Mouse (Mus musculus): ENCODE measurements around the gene Car2.
A peak's percentile ranks its signal among the peaks of the same experiment; 100 is the strongest.

Gene Car2

DNA sequence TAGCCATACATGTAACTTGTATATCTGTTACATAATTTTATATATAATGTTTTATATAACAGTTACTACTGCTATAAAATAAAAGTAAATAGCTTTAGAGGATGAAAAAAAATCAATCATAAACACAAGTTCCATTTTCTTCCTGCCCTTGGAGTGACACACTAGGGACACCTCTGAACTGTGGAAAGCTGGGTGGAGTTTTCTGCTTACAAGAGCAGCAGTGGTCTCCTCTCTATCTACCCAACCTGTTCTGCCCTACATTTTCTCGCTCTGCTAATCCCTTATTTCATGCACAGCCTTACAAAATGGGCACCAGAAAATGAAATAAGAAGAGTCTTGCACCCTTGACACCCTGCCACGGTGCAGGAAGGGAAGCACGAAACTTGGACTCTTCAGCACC, 6.8 kb upstream of the Car2 start:
- DNase-seq, result no peak

DNA sequence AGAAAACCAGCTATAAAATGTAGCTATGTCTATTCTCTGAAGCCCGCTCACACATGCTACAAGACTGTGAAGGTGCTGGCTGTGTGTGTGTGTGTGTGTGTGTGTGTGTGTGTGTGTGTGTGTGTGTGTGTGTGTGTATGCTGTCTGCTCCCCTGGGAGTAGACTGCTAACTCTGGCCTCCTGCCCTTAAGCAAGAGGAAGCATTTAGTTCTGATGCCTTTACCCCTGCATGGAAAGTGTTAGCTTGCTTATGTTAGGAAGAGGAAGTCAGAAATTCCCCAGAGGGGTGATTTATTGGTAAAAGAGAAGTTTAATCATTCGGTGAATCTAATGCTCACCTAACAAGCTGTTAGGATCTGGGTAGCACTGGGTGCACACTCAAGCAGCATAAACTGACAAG, 5.8 kb upstream of the Car2 start:
- no peak for DNase-seq

GRCm38 (mm10) chr3:14882005-14882404, 4.1 kb upstream of the Car2 start:
- DNase-seq, result no peak

GRCm38 (mm10) chr3:14882756-14883155, 3.3 kb upstream of the Car2 start:
- no peak for DNase-seq

DNA sequence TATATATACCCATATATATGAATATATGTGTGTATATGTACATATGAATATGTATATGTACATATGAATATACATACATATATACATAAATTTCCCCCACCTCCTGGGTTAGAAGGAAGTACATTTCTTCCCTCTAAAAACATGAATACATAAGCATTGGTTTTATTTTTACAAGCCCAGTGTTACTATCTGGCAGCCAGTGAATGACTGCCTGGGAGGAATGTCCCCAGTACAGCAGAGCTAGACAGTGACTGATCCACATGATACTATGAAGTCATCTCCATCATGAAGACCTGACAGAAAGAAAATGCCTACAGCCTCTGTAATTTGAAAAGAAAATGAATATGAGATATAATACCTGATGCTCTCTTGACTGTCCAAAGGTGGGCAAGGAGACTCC, 1.2 kb upstream of the Car2 start:
- no peak for DNase-seq

GRCm38 (mm10) chr3:14887134-14887666, 1.1 kb downstream of the Car2 start:
- DNase-seq, result no peak

DNA sequence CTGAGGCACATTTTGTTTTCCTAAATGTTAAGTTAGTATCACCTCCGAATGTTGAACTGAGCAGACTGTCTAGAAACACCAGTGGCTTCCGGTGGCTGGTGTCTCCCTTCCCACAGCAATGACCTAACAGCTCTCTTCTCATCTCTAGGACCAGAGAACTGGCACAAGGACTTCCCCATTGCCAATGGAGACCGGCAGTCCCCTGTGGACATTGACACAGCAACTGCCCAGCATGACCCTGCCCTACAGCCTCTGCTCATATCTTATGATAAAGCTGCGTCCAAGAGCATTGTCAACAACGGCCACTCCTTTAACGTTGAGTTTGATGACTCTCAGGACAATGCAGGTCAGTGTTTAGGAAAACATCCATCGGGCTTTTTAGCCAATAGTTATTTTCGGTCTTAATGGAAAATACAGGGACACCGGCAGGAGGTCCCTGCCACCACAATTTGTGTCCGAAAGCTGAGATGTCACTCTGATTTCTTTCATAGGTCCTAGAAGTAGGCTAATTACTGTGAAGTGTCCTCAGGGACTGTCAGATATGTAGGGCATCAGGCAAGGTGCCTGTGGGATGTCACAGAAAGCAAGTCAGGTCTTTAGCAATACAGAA, 1.7 kb downstream of the Car2 start:
- peak; percentile 11 to 17 for DNase-seq

DNA sequence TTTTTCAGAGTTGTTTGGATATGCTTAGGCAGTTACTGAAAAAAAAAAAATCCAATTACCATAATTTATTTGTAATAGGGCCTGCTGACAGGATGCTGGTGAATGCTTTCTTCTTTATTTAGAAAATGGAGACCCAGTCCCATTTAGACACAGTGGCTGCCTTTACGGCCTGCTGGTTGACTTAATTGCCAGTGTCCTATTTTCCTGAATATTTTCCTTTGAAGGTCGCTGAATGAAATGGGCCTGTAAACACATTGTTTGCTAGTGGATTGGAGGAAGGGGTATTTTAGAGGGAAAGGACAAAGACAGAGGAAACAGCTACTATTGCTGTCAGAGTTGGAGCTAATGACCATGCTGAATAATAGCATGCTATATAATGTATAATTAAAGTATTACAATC, 2.5 kb downstream of the Car2 start:
- DNase-seq, result no peak

- no peak for DNase-seq
Measured at GRCm38 (mm10) chr3:14889085-14889484, 3.0 kb downstream of the Car2 start.

GRCm38 (mm10) chr3:14889716-14890409, 3.8 kb downstream of the Car2 start:
- DNase-seq, result no peak

- no peak for DNase-seq
Measured at GRCm38 (mm10) chr3:14892991-14893390, 6.9 kb downstream of the Car2 start.

- no peak for DNase-seq
Measured at GRCm38 (mm10) chr3:14893700-14894099, 7.6 kb downstream of the Car2 start.

GRCm38 (mm10) chr3:14895333-14895732, 9.3 kb downstream of the Car2 start:
- DNase-seq, result no peak

- DNase-seq, result no peak
Measured at GRCm38 (mm10) chr3:14897770-14898169, 11.7 kb downstream of the Car2 start.

GRCm38 (mm10) chr3:14903380-14903779, 17.3 kb downstream of the Car2 start:
- DNase-seq, result no peak

DNA sequence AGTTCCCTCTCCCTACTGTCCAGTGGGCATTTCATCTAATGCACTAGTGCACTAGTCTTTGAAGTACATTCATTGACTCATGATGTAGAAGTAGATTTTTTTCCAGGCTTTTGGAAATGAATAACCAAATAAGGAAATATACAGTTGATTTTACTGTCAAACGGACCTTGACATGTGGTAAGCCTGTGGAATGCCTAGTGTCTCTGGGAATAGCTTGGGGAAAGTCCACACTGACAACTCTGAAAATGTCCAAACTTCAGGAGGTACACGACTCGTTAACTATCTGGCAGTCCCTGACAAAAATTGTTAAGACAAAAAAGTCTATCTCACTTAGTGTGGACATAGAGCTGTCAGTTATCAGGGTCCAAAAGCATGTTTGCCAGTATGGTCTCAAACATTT, 18.1 kb downstream of the Car2 start:
- no peak for DNase-seq

DNA sequence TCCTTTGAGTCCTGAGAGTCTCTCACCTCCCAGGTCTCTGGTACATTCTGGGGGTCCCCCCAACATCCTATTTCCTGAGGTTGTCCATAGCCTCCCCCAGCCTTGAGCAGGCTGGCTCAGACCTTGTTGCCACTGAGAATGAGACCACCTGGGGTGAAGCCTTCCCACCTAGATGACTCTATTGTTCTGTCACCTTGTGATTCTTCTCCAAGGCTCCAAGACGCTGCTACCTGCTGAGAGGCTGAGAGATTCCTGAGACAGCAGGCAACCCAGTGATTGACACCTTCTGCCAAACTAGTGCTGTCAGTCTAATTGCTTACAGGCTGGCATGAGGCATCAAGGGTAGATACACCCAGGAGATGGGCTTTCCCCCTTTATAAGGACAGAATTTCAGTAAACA, 21.2 kb downstream of the Car2 start:
- DNase-seq, result no peak

- no peak for DNase-seq
Measured at GRCm38 (mm10) chr3:14911992-14912582, 26.0 kb downstream of the Car2 start.

- DNase-seq, result no peak
Measured at GRCm38 (mm10) chr3:14913774-14914173, 27.7 kb downstream of the Car2 start.

DNA sequence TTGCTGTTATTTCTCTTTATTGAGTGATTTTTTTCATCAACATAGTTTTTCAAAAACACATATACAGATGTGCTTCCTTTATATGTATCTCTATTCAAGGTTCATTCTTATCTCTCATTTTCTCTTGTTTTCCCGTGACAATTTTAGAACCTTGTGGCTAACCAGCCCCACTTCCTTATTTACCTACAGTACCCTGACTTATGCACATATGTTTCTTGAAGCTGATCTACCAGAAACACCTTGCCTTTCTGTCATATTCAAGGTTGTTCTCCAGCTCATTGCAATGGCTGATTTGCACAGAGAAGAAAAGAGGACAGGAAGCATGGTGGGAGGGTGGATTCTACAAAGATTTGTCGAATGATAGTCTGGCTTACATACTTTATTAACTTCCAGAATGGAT, 29.3 kb downstream of the Car2 start:
- DNase-seq, result no peak

- DNase-seq, result no peak
Measured at GRCm38 (mm10) chr3:14917261-14917660, 31.2 kb downstream of the Car2 start.

- DNase-seq, result no peak
Measured at GRCm38 (mm10) chr3:14944706-14945105, 58.6 kb downstream of the Car2 start.

GRCm38 (mm10) chr3:14945627-14946026, 59.6 kb downstream of the Car2 start:
- DNase-seq, result no peak
